Mouse (Mus musculus) heart, adult 2 months (tissue): Measurements from ENCODE around the gene Ccdc142.

Experiments used
- CTCF ChIP-seq: fragments of 200-600 bp; IDR thresholded peaks from 2 replicates; pipeline ENCODE4 v1.8.1; 2022; ENCODE audit warnings: antibody characterized with exemption, mild to moderate bottlenecking, moderate library complexity
- EP300 ChIP-seq: fragments of 200-500 bp; IDR thresholded peaks from 2 replicates; pipeline ENCODE4 v1.6.1; 2011; ENCODE audit warnings: low read depth, low read length, control low read depth; ENCODE audit not compliant: insufficient read depth
- POLR2A ChIP-seq: fragments of 200-500 bp; IDR thresholded peaks from 2 replicates; pipeline ENCODE4 v1.6.1; 2011; ENCODE audit warnings: mild to moderate bottlenecking, low read depth, low read length, control low read depth; ENCODE audit not compliant: insufficient read depth

GRCm38 (mm10) chr6:83134951-83135513, 33.6 kb downstream of the Ccdc142 start, which contains the start of gene Rtkn:
- TF ChIP-seq EP300 (no peak), CTCF (no peak), POLR2A (no peak)
